Mouse (Mus musculus) liver, embryonic 14.5 days (tissue): ENCODE results near the gene Sgcg. TPM values are rescaled to one million over a fixed set of nuclear protein-coding genes. Genes with fewer than 3 reads are reported as not detected.

Experiments used
- ATAC-seq: fragments of 200-750 bp; cut with Nextera tagmentation; 2 replicates; pipeline ENCODE4 v1.8.0; 2017; ENCODE audit warnings: moderate number of reproducible peaks, mild to moderate bottlenecking, moderate library complexity; ENCODE audit not compliant: insufficient read depth
- DNase-seq, 3 experiments: peaks; one replicate each; pipeline ENCODE4 v3.0.0-alpha.2; 2012 to 2013; ENCODE audit warnings: low read depth in 3 of 3, low spot score in 3 of 3
- H3K27ac ChIP-seq: fragments of 300-500 bp; sonication (generic); 2 replicates; pipeline ENCODE4 v1.5.1; 2014; ENCODE audit warnings: moderate library complexity, mild to moderate bottlenecking, control low read depth, inconsistent platforms
- H3K27me3 ChIP-seq: fragments of 300-500 bp; sonication (generic); 2 replicates; pipeline ENCODE4 v1.6.1; 2014; ENCODE audit warnings: mild to moderate bottlenecking, low read length, moderate library complexity; ENCODE audit not compliant: control insufficient read depth, insufficient read depth
- H3K36me3 ChIP-seq: fragments of 300-500 bp; sonication (generic); replicated peaks from 2 replicates; pipeline ENCODE4 v1.6.1; 2014; ENCODE audit warnings: low read depth; ENCODE audit not compliant: control insufficient read depth, insufficient read depth
- H3K4me1 ChIP-seq, 2 experiments: fragments of 200-500 bp in 1 of 2; fragments of 300-500 bp in 1 of 2; sonication (generic) in 1 of 2; replicated peaks; 2 replicates each; pipeline ENCODE4 v1.6.1; 2012 to 2014; ENCODE audit warnings: antibody characterized with exemption in 1 of 2, inconsistent platforms in 1 of 2, low read length in 1 of 2; ENCODE audit not compliant: control insufficient read depth in 2 of 2, insufficient read depth in 2 of 2
- H3K4me2 ChIP-seq: fragments of 300-500 bp; sonication (generic); 2 replicates; pipeline ENCODE4 v1.6.1; 2014; ENCODE audit warnings: low read depth, mild to moderate bottlenecking, control low read depth, moderate library complexity
- H3K4me3 ChIP-seq, 2 experiments: fragments of 200-500 bp in 1 of 2; fragments of 300-500 bp in 1 of 2; sonication (generic) in 1 of 2; 2 replicates each; pipeline ENCODE4 v1.5.1; 2012 to 2014; ENCODE audit warnings: low read depth in 2 of 2, low read length in 2 of 2, mild to moderate bottlenecking in 2 of 2, control low read depth in 1 of 2, inconsistent platforms in 1 of 2, moderate library complexity in 1 of 2; ENCODE audit not compliant: insufficient read depth in 1 of 2
- H3K9ac ChIP-seq: fragments of 300-500 bp; sonication (generic); replicated peaks from 2 replicates; pipeline ENCODE4 v1.6.1; 2014; ENCODE audit warnings: mild to moderate bottlenecking, control low read depth, moderate library complexity
- H3K9me3 ChIP-seq: fragments of 300-500 bp; sonication (generic); 2 replicates; pipeline ENCODE4 v1.6.1; 2016; ENCODE audit warnings: low read length, mixed read lengths; ENCODE audit not compliant: control insufficient read depth
- CTCF ChIP-seq: IDR thresholded peaks from 2 replicates; pipeline ENCODE4 v1.5.1; 2016; ENCODE audit warnings: antibody characterized with exemption, low read depth, control low read depth
- EP300 ChIP-seq: IDR thresholded peaks from 2 replicates; pipeline ENCODE4 v1.6.1; 2016; ENCODE audit warnings: antibody characterized with exemption, low read depth
- WGBS: fragments of 180-500 bp; shearing (Covaris S2); extraction: QIAGEN DNeasy Blood & Tissue Kit; methylation state at CpG from one replicate; pipeline ENCODE4 v1.1.7; 2014; ENCODE audit not compliant: insufficient replicate concordance; 5-methylcytosine and 5-hydroxymethylcytosine counted together
- polyA plus RNA-seq, 2 experiments: library from polyadenylated mRNA; depleted of rRNA in 1 of 2; stranded (reverse) in 1 of 2; unstranded in 1 of 2; fragments of >200 nt; fragmentation: Nextera tagmentation in 1 of 2; extraction: Ambion mirVana in 1 of 2; gene quantifications; 2 replicates each; pipeline versions ENCODE4 v1.2.1 to v1.2.3; 2012 to 2014

The Sgcg gene
- polyA plus RNA-seq, 2 experiments: 0.03 to 0.05 TPM

- no peak overlapping the region for H3K4me3 ChIP-seq
- 49% methylated on average over 5 of the region's 5 CpGs for WGBS
- no peak overlapping the region for H3K4me2 ChIP-seq
- H3K27me3 ChIP-seq: no peaks in the 10 kb centered on the region
- no peaks in the 10 kb centered on the region for H3K36me3 ChIP-seq
- ATAC-seq (no peak), DNase-seq (no peak)
- 0 out of 4 replicates have a peak, but pooled peaks cover 0 to 4% of the 10 kb centered on the region in 2 experiments for H3K4me1 ChIP-seq
- no peak overlapping the region for H3K27ac ChIP-seq
- H3K9me3 ChIP-seq: no peaks in the 10 kb centered on the region
- TF ChIP-seq CTCF (no peak), EP300 (no peak)
- no peak overlapping the region for H3K9ac ChIP-seq
Observed at GRCm38 (mm10) chr14:61235846-61236474, 22.3 kb downstream of the Sgcg start.

DNA sequence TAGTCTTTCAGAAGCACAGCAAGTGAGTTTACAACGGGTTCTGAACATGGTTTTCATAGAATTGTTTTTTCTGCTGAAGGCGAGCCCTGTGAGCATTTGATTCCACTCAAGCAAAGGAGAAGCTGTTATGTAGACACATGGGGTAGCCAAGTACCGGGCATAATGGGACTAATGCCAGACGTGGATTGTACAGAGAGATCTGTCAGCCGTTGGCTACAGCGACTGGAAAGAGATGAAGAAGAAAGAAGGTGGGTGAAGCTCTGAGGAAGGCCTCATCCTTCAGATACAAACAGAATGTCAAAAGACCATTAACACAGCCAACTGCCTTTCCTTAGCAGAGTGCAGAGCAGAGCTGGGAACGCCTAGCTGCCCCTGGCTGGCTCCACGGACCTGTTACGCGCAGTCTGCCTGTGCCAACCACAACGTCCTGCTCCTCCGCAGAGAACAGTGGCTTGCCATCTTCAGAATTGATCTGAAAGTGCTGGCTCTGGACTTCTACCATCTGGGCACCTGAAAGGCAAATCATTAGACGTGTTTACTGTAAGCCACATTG, 26.2 kb downstream of the Sgcg start:
- Histone ChIP-seq H3K27ac (no peak overlapping the region), H3K9ac (no peak overlapping the region), H3K4me2 (no peak overlapping the region), H3K27me3 (no peaks in the 10 kb centered on the region), H3K9me3 (no peaks in the 10 kb centered on the region), H3K4me3 (no peak overlapping the region), H3K4me1 (peaks cover 16 to 23% of the 10 kb centered on the region in 2 experiments), H3K36me3 (no peaks in the 10 kb centered on the region)
- no peak for TF ChIP-seq CTCF
- TF ChIP-seq EP300: no peak
- WGBS: 76% methylated on average over 13 of the region's 13 CpGs
- DNase-seq (no peak), ATAC-seq (no peak)

- no peak overlapping the region for H3K9ac ChIP-seq
- peak; percentile 76 for ATAC-seq
- H3K4me1 ChIP-seq: peaks cover 16 to 23% of the 10 kb centered on the region in 2 experiments
- peak in 1 of 3 experiments; percentile 11 for DNase-seq
- no peaks in the 10 kb centered on the region for H3K9me3 ChIP-seq
- no peaks in the 10 kb centered on the region for H3K36me3 ChIP-seq
- peak overlapping the region; percentile 36 for H3K4me2 ChIP-seq
- H3K27ac ChIP-seq: no peak overlapping the region
- no peaks in the 10 kb centered on the region for H3K27me3 ChIP-seq
- H3K4me3 ChIP-seq: no peak overlapping the region
- TF ChIP-seq EP300 (no peak), CTCF (no peak)
- WGBS: 35% methylated on average over 4 of the region's 4 CpGs
Observed at GRCm38 (mm10) chr14:61230179-61230578, 28.1 kb downstream of the Sgcg start.

- Histone ChIP-seq H3K4me1 (peaks cover 16 to 23% of the 10 kb centered on the region in 2 experiments), H3K4me2 (peak overlapping the region; percentile 36), H3K4me3 (no peak overlapping the region), H3K9ac (no peak overlapping the region), H3K27me3 (no peaks in the 10 kb centered on the region), H3K36me3 (no peaks in the 10 kb centered on the region), H3K27ac (no peak overlapping the region), H3K9me3 (no peaks in the 10 kb centered on the region)
- TF ChIP-seq EP300 (peak; percentile 86), CTCF (no peak)
- ATAC-seq (peak; percentile 99), DNase-seq (peak; percentile 42 to 47 (median 43))
- WGBS: 20% methylated on average over 5 of the region's 5 CpGs
Observed at GRCm38 (mm10) chr14:61229763-61230162, 28.5 kb downstream of the Sgcg start.

- no peak overlapping the region for H3K9ac ChIP-seq
- WGBS: 40% methylated on average over 1 of the region's 1 CpGs
- no peak overlapping the region for H3K4me3 ChIP-seq
- H3K4me1 ChIP-seq: peaks cover 16 to 19% of the 10 kb centered on the region in 2 experiments
- ATAC-seq (no peak), DNase-seq (no peak)
- H3K4me2 ChIP-seq: no peak overlapping the region
- H3K36me3 ChIP-seq: no peaks in the 10 kb centered on the region
- TF ChIP-seq CTCF (no peak), EP300 (no peak)
- H3K27me3 ChIP-seq: no peaks in the 10 kb centered on the region
- H3K27ac ChIP-seq: no peak overlapping the region
- no peaks in the 10 kb centered on the region for H3K9me3 ChIP-seq
Observed at GRCm38 (mm10) chr14:61226151-61226550, 32.1 kb downstream of the Sgcg start.
